Mouse (Mus musculus) MEL (cell line): ENCODE measurements at regions not wholly inside any gene's neighbourhood (a gene's known extent, or its start where the extent isn't known, plus 50 kb on each side); places are given as distances from the start of the nearest gene placed in this dataset.

Experiments
- BHLHE40 ChIP-seq: IDR thresholded peaks from 2 replicates; pipeline ENCODE4 v1.6.1; 2012; ENCODE audit warnings: low read depth, mild to moderate bottlenecking, inconsistent platforms, low read length, improper control_type of control experiment, borderline replicate concordance
- CTCF ChIP-seq, 3 experiments: IDR thresholded peaks in 2 of 3; conservative IDR thresholded peaks in 1 of 3; 2 replicates each; pipeline ENCODE4 v1.5.1; 2011 to 2012; ENCODE audit warnings: low read length in 3 of 3, low read depth in 2 of 3, mild to moderate bottlenecking in 2 of 3, improper control_type of control experiment in 1 of 3, inconsistent platforms in 1 of 3, mixed read lengths in 1 of 3, moderate library complexity in 1 of 3; ENCODE audit not compliant: control insufficient read depth in 1 of 3, insufficient read depth in 1 of 3, poor library complexity in 1 of 3, severe bottlenecking in 1 of 3
- NELFE ChIP-seq: IDR thresholded peaks from 2 replicates; pipeline ENCODE4 v1.6.1; 2011; ENCODE audit warnings: low read depth, low read length, improper control_type of control experiment
- POLR2A ChIP-seq, 2 experiments: IDR thresholded peaks; 2 replicates each; pipeline ENCODE4 v1.6.1; 2011 to 2012; ENCODE audit warnings: low read length in 2 of 2, mild to moderate bottlenecking in 2 of 2, control low read depth in 1 of 2, improper control_type of control experiment in 1 of 2, low read depth in 1 of 2, moderate library complexity in 1 of 2; ENCODE audit not compliant: control insufficient read depth in 1 of 2, insufficient read depth in 1 of 2, poor library complexity in 1 of 2
- SIN3A ChIP-seq: IDR thresholded peaks from 2 replicates; pipeline ENCODE4 v1.6.1; 2012; ENCODE audit warnings: low read length, improper control_type of control experiment, inconsistent platforms

DNA sequence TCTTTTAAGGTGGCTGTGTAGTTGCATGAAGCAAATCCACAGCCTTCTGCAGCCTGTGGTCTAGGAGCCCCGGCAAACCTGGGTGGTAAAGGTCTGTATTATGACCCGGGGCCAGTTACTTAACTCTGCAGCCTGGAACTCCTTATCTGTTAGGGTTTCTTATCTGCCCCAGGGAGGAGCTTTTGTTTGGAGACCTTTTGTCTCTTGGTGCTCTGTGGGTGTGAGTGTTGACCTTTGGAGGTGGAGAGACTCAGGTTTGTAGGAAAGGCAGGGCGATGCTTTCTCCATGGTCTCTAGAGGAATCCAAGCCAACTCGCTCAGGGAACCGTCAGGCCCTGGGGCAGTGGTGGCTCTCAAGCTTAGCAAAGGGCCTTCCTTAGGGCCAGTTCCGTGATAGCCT is 127.8 kb upstream of the Ubr2 start:
- TF ChIP-seq CTCF (IDR thresholded peaks at IDR 0.05 in 2 of 3, conservative IDR thresholded peaks at IDR 0.05 in 1 of 3; ENCODE audit: control insufficient read depth in 1 of 3, insufficient read depth in 1 of 3, low read depth in 2 of 3, low read length in 3 of 3, poor library complexity in 1 of 3, severe bottlenecking in 1 of 3) (no peak), NELFE (no peak), POLR2A (IDR thresholded peaks at IDR 0.05; ENCODE audit: control insufficient read depth in 1 of 2, insufficient read depth in 1 of 2, low read depth in 1 of 2, low read length in 2 of 2, poor library complexity in 1 of 2) (no peak), BHLHE40 (no peak), SIN3A (peak; percentile 50)
